Mouse (Mus musculus) intestine, embryonic 16.5 days (tissue): Measurements from ENCODE around the gene Nucb2. TPM values are rescaled to one million over a fixed set of nuclear protein-coding genes. Genes with fewer than 3 reads are reported as not detected.
A peak's percentile ranks its signal among the peaks of the same experiment; 100 is the strongest.

Source experiments
- ATAC-seq: fragments of 200-750 bp; cut with Nextera tagmentation; 2 replicates; pipeline ENCODE4 v1.8.0; 2017; ENCODE audit warnings: moderate TSS enrichment, moderate library complexity
- H3K27ac ChIP-seq: fragments of 300-500 bp; sonication (generic); 2 replicates; pipeline ENCODE4 v1.5.1; 2014; ENCODE audit warnings: mild to moderate bottlenecking, low read length
- H3K27me3 ChIP-seq: fragments of 300-500 bp; sonication (generic); replicated peaks from 2 replicates; pipeline ENCODE4 v1.6.1; 2014; ENCODE audit warnings: low read length, control low read depth, mixed read lengths; ENCODE audit not compliant: control insufficient read depth, insufficient read depth
- H3K36me3 ChIP-seq: fragments of 300-500 bp; sonication (generic); 2 replicates; pipeline ENCODE4 v1.6.1; 2014; ENCODE audit warnings: low read length, control low read depth; ENCODE audit not compliant: control insufficient read depth, insufficient read depth
- H3K4me1 ChIP-seq: fragments of 300-500 bp; sonication (generic); 2 replicates; pipeline ENCODE4 v1.6.1; 2014; ENCODE audit warnings: low read length, control low read depth, mixed read lengths; ENCODE audit not compliant: control insufficient read depth, insufficient read depth
- H3K4me2 ChIP-seq: fragments of 300-500 bp; sonication (generic); 2 replicates; pipeline ENCODE4 v1.6.1; 2014; ENCODE audit warnings: low read depth, low read length, control low read depth
- H3K4me3 ChIP-seq: fragments of 300-500 bp; sonication (generic); 2 replicates; pipeline ENCODE4 v1.5.1; 2014; ENCODE audit warnings: mild to moderate bottlenecking, low read length
- H3K9ac ChIP-seq: fragments of 300-500 bp; sonication (generic); 2 replicates; pipeline ENCODE4 v1.6.1; 2014; ENCODE audit warnings: low read depth, low read length
- H3K9me3 ChIP-seq: fragments of 300-500 bp; sonication (generic); 2 replicates; pipeline ENCODE4 v1.6.1; 2016; ENCODE audit warnings: low read length, control low read depth; ENCODE audit not compliant: control insufficient read depth
- WGBS: fragments of 180-500 bp; shearing (Covaris S2); extraction: QIAGEN DNeasy Blood & Tissue Kit; methylation state at CpG from one replicate; pipeline ENCODE4 v1.1.7; 2014; 5-methylcytosine and 5-hydroxymethylcytosine counted together
- polyA plus RNA-seq: library from polyadenylated mRNA; unstranded; fragments of >200 nt; fragmentation: Nextera tagmentation; extraction: Ambion mirVana; gene quantifications from 2 replicates; pipeline ENCODE4 v1.2.1, GENCODE M21; 2015

Gene Nucb2
- polyA plus RNA-seq, 1 experiment from 2014 or later: 16.4 TPM

DNA sequence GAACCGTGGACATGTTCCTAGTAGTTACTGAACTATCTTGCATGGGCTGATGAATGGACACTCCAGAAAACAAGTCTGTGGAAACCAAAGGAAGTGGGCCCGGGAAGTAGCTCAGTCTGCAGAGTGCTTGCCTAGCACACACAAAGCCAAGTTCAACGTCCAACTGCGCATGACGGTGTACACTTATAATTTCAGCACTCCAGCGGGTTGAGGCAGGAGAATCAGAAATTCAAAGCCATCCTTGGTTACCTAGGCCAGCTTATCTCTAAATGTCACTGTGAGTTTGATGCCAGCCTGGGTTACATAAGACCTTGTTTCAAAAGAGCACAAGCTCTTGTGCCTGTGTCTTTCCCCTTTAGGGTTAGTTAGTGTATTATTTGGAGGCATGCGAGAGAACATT, 10.9 kb downstream of the Nucb2 start:
- H3K4me2 ChIP-seq: no peak overlapping the region
- no peaks in the 10 kb centered on the region for H3K4me1 ChIP-seq
- H3K9ac ChIP-seq: no peak overlapping the region
- H3K27me3 ChIP-seq: no peaks in the 10 kb centered on the region
- H3K27ac ChIP-seq: no peak overlapping the region
- no peaks in the 10 kb centered on the region for H3K36me3 ChIP-seq
- 90% methylated on average over 7 of the region's 7 CpGs for WGBS
- H3K9me3 ChIP-seq: no peaks in the 10 kb centered on the region
- ATAC-seq: no peak
- H3K4me3 ChIP-seq: no peak overlapping the region

DNA sequence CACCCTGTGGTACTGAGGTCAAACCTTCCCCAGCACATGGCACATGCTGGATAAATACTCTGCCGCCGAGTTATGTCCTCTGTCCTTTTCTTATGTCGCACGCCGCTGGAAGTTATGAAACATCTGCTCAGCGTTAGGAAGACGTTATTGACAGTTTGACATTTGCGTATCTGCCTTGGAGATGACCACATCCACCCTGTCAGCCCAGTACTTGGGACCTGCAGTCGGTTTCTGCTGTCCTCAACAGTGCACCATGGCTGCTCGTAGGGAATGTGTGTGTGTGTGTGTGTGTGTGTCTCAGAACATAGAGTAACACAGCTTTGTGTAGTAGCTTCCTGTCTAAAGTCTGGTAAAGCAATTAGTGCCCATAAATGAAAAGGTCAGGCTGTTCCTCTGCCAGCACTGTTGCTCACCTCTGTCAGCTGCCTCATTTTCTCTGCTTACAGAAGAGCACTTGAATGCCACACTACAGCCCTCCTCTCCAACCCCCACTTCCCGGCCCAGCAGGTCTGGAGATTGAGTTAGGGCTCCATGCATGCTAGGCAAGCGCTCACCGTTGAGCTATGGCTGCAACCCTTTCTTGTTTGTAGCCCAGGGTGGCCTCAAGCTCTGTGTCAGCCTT, 11.5 kb downstream of the Nucb2 start:
- Histone ChIP-seq H3K9ac (no peak overlapping the region), H3K27ac (no peak overlapping the region), H3K9me3 (no peaks in the 10 kb centered on the region), H3K27me3 (no peaks in the 10 kb centered on the region), H3K36me3 (no peaks in the 10 kb centered on the region), H3K4me3 (no peak overlapping the region), H3K4me1 (no peaks in the 10 kb centered on the region), H3K4me2 (no peak overlapping the region)
- no peak for ATAC-seq
- 65% methylated on average over 13 of the region's 13 CpGs for WGBS

DNA sequence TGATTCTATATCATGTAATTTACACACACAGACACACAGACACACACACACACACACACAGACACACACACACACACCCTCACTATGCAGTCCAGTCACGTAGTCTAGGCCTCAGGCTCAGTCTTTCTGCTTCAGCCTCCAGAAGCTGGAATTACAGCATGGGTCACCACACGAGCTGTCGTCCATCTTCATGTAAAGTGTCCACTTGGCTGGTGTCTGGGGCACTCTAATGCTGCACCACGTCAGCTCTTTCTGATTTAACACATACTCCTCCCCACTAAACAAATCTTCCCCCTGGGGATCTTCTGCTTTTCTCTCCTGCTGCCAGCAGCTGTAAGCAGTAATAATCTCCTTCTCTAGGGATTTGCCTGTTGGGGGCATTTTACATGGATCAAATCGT, 13.1 kb downstream of the Nucb2 start:
- ATAC-seq: no peak
- no peaks in the 10 kb centered on the region for H3K36me3 ChIP-seq
- no peaks in the 10 kb centered on the region for H3K4me1 ChIP-seq
- no peak overlapping the region for H3K4me2 ChIP-seq
- H3K27me3 ChIP-seq: no peaks in the 10 kb centered on the region
- H3K4me3 ChIP-seq: no peak overlapping the region
- H3K27ac ChIP-seq: peak overlapping the region; percentile 23; the same call in 1 of the 2 replicates
- no peak overlapping the region for H3K9ac ChIP-seq
- WGBS: 49% methylated on average over 5 of the region's 5 CpGs
- no peaks in the 10 kb centered on the region for H3K9me3 ChIP-seq

DNA sequence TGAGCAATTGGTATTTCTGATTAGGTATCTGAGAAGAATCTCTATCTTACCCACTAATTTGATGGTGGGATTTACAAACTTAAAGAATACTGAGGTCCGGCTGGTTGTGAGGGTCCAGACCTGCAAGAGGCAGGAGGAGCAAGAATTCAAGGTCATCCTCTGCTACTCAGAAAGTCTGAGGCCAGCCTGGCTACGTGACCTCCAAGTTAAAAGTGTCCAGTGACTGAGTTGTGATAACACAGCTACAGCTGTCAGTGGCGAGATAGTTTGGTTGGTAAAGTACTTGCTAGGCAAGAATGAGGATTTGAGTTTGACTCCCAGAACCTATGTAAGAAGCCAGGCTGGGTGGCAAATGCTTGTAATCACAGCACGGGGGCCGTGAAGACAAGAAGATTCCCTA, 14.0 kb downstream of the Nucb2 start:
- 87% methylated on average over 5 of the region's 5 CpGs for WGBS
- Histone ChIP-seq H3K4me3 (no peak overlapping the region), H3K4me1 (no peaks in the 10 kb centered on the region), H3K27me3 (no peaks in the 10 kb centered on the region), H3K36me3 (no peaks in the 10 kb centered on the region), H3K27ac (no peak overlapping the region), H3K9ac (no peak overlapping the region), H3K4me2 (no peak overlapping the region), H3K9me3 (no peaks in the 10 kb centered on the region)
- ATAC-seq: no peak

DNA sequence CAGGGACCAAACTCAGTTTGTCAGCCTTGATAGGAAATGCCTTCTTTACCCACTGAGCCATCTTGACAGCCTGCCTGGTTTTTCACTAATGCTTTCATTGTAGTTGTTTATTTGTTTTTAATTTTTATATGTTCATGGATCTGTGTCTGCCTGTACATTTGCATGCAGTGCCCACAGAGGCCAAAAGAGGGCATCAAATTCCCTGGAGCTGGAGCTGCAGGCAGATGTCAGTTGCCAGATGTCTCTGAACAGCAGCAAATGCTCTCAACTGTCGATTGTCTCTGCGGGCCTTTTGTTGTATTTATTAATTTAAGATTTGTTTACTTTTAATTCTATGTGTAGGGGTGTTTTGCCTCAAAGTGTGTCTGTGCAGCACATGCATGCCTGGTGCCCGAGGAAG, 15.6 kb downstream of the Nucb2 start:
- Histone ChIP-seq H3K9ac (no peak overlapping the region), H3K27me3 (no peaks in the 10 kb centered on the region), H3K4me3 (no peak overlapping the region), H3K9me3 (no peaks in the 10 kb centered on the region), H3K4me1 (no peaks in the 10 kb centered on the region), H3K4me2 (no peak overlapping the region), H3K27ac (no peak overlapping the region), H3K36me3 (peaks cover 3% of the 10 kb centered on the region; the same call in 1 of the 2 replicates)
- WGBS: 47% methylated on average over 3 of the region's 3 CpGs
- ATAC-seq: no peak

DNA sequence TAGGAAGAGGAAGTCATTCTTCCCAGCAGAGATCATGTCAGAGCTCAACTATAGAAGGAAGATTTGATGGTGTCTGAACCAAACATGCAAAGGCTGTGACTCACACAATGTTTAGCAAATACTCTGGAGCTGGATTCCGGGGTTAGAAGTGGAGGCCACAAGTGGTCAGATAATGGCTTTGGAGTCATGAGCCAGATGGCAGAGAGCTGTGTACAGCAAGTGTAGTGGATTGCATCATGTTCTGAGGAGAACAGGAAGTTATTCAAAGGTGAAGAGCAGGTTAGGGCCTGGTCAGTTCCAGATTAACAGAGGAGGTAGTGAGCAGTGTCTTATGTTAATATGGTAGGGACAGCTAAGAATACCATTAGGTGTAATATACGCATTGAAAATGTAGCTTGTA, 20.4 kb downstream of the Nucb2 start:
- H3K4me2 ChIP-seq: no peak overlapping the region
- WGBS: 86% methylated on average over 2 of the region's 2 CpGs
- H3K4me1 ChIP-seq: no peaks in the 10 kb centered on the region
- no peak overlapping the region for H3K4me3 ChIP-seq
- H3K27me3 ChIP-seq: no peaks in the 10 kb centered on the region
- ATAC-seq: no peak
- peaks cover 3% of the 10 kb centered on the region; the same call in 1 of the 2 replicates for H3K36me3 ChIP-seq
- H3K9me3 ChIP-seq: no peaks in the 10 kb centered on the region
- H3K9ac ChIP-seq: no peak overlapping the region
- H3K27ac ChIP-seq: no peak overlapping the region

DNA sequence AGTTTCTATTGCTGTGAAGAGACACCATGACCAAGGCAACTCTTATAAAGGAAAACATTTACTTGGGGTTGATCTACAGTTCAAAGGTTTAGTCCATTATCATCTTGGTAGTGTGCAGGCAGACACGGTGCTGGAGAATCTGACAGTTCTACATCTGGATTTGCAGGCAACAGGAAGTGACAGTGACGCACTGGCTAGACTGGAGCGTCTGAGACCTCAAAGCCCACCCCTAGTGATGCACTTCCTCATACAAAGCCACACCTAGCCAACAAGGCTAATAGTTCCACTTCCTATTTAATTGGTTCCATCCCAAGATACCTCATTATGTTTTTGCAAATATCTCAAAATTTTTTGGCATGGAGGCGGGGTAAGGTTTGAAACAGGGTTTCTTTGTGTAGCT, 25.6 kb downstream of the Nucb2 start:
- no peak overlapping the region for H3K4me3 ChIP-seq
- H3K9ac ChIP-seq: no peak overlapping the region
- H3K36me3 ChIP-seq: no peaks in the 10 kb centered on the region
- WGBS: 67% methylated on average over 4 of the region's 4 CpGs
- H3K27ac ChIP-seq: no peak overlapping the region
- H3K27me3 ChIP-seq: no peaks in the 10 kb centered on the region
- H3K4me2 ChIP-seq: no peak overlapping the region
- no peaks in the 10 kb centered on the region for H3K4me1 ChIP-seq
- no peak for ATAC-seq
- no peaks in the 10 kb centered on the region for H3K9me3 ChIP-seq

DNA sequence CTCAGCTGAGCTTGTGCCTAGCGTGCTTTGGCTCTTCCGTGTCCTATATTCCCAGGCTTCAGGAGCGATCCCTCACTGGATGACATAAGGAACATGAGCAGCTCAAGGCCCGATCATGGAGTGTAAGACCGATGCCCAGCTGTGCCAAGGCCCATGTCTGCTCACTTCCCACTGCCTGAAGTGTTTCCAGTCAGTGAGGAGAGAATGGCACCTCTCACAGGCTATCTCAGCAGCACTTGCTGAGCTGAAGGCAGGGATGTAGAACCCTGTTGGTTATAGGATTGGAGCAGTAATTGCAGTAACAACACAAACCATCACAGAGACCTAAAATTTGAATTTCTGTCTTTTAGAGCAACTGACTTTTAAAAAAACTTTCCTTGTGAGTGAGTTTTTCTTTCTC, 26.3 kb downstream of the Nucb2 start:
- H3K4me3 ChIP-seq: no peak overlapping the region
- WGBS: 94% methylated on average over 5 of the region's 5 CpGs
- no peak for ATAC-seq
- H3K4me1 ChIP-seq: no peaks in the 10 kb centered on the region
- no peaks in the 10 kb centered on the region for H3K27me3 ChIP-seq
- no peaks in the 10 kb centered on the region for H3K9me3 ChIP-seq
- H3K27ac ChIP-seq: no peak overlapping the region
- no peaks in the 10 kb centered on the region for H3K36me3 ChIP-seq
- H3K4me2 ChIP-seq: no peak overlapping the region
- H3K9ac ChIP-seq: no peak overlapping the region

DNA sequence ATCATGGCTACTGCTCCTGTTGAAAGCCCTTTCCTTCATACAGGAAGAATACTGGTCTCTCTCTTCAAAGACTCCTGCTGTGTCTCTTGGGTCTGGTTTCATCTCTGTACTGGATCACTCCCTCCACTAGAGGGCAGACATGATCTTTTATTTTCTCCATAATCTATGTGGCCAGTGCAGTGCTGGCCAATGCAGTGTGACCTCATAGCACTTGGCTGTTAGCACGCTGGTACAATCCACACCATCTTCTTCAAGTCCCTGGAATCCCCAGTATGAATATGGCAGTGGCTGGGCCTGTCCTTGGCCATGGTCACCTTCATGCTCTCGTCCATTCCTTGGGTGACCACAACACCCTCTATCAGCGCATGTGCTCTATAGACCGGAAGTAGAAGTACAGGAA, 27.1 kb downstream of the Nucb2 start:
- peak; percentile 48; the same call in 1 of the 2 replicates for ATAC-seq
- H3K36me3 ChIP-seq: 0 out of 2 replicates have a peak, but pooled peaks cover 3% of the 10 kb centered on the region
- no peaks in the 10 kb centered on the region for H3K9me3 ChIP-seq
- no peak overlapping the region for H3K4me3 ChIP-seq
- H3K27ac ChIP-seq: no peak overlapping the region
- no peak overlapping the region for H3K4me2 ChIP-seq
- no peaks in the 10 kb centered on the region for H3K4me1 ChIP-seq
- H3K27me3 ChIP-seq: no peaks in the 10 kb centered on the region
- H3K9ac ChIP-seq: no peak overlapping the region
- WGBS: 77% methylated on average over 4 of the region's 4 CpGs

DNA sequence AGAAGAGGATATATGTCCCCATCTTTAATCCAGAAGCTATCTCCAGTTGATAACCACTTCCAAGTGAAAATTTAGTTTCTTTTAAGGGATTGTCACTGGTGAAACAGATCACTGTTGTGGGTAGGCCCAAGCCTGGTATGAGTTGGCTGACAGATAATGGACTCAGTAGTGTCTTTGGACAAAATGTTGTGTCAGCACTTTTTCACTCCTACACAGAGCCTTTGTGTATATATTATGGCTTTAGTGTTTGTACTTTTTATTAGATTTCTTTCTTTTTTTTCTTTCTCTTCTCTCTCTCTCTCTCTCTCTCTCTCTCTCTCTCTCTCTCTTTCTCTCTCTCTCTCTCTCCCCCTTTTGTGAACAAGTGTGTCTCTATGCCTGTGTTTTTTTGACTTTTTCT, 52.7 kb downstream of the Nucb2 start:
- Histone ChIP-seq H3K4me1 (no peaks in the 10 kb centered on the region), H3K27ac (no peak overlapping the region), H3K9me3 (no peaks in the 10 kb centered on the region), H3K4me3 (no peak overlapping the region), H3K27me3 (no peaks in the 10 kb centered on the region), H3K36me3 (no peaks in the 10 kb centered on the region), H3K9ac (no peak overlapping the region), H3K4me2 (no peak overlapping the region)
- ATAC-seq: no peak
